Mouse (Mus musculus) right cerebral cortex, adult 2 months (tissue): ENCODE data around the gene Gm10972.
"Not testable (repeated sequence)": the region's sequence is repeated elsewhere in the genome, so short reads cannot be mapped to it uniquely, and the experiment has no call there.

ENCODE experiments used
- DNase-seq, 2 experiments: peaks; one replicate each; pipeline ENCODE4 v3.0.0; 2021 to 2022; ENCODE audit warnings: low spot score in 2 of 2

Gene Gm10972

DNA sequence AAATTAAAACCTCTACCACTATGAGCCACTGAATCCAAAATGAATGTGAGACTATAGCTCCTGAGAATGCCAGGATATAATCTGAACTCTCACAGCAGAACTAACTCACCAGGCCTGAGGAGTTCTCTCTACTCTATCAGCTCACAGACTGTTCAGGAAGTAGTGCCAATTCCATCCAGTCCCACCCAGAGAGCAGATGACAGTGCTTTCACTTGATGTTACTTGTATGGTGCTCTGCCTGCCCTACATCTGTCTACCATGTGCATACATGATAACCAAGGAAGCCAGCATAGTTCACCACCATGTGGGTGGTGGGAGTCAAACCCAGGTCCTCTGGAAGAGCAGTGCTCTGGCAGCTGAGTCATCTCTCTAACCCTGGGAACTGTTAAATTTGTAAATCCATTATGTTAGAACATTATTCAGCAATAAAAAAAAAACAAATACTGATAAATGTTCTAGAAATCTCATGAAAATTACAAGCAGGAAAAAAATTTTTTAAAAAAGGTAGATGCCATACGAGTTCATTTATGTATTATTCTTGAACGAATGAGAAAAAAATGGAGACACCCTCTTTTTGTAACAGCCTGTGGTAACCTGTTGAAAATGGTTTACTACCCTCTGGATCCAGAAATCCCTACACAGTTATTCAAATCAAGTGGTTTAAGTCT, at the start of gene Gm10972:
Gene Gm10972, plus strand, starts transcription at position 618 of the 668 bp plus-strand sequence.
- not testable (repeated sequence) for DNase-seq

DNA sequence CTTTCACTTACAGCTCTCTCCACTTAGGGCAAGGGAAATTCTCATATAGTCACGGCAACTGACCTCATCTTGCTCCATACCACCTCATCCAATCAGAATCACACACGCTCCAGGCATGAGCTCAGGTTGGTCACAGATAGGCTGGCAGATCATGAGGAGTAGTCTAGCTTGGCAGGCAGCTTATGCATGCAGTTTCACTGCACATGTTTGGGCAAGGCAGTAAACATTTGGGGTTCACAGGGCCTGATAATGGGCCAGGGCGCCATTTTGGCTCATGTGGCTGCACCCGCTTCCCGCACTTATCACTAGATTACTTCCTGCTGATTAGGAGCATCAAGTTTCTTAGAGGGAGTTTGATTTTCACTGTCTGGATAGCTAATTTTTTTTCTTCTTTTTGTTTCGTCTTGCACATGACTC, 47.0 kb upstream of the Gm10972 start:
- no peak for DNase-seq

DNA sequence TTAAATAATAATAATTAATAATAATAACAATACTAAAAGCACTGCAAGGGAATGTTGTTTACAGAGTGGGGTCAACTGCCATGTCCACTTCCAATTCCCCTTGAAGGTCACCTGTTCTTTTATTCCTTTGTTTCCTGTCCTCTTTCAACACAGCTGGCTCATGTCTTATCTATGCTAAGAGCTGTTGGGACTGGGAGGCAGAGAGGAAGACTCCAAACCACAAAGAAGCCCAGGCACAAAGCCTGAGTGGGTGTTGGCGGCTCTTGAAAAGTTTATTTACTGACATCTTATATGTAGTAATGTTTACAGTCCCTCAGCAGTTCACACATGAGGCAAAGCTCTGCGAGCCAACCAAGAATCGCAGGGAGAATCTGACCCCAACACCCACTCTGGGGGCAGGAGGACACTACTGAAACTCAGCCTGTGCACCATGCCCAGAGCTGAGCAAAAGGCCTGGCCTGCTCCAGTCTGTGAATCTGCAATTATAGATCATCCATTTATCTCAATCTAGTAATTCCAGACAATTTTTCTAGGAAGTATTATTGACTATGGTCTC, 45.6 kb upstream of the Gm10972 start:
- no peak for DNase-seq

DNA sequence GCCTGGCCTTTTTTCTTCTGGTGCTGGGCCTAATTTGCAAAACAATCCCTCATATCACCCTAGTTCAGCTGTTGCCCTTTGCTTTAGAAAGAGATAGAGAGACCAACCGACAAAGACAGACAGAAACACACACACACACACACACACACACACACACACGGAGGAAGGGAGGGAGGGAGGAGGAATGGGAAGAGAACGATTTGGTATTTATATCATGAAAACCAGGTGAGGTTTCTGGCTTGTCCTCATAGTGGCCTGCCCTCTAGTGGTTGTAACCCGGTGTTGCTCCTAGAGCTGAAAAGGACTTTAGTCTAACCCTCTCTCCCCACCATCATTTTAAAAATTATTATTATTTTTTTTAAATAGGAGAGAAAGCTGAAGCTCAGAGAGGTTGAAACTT, 41.0 kb upstream of the Gm10972 start:
- peak; percentile 56 to 59 for DNase-seq

DNA sequence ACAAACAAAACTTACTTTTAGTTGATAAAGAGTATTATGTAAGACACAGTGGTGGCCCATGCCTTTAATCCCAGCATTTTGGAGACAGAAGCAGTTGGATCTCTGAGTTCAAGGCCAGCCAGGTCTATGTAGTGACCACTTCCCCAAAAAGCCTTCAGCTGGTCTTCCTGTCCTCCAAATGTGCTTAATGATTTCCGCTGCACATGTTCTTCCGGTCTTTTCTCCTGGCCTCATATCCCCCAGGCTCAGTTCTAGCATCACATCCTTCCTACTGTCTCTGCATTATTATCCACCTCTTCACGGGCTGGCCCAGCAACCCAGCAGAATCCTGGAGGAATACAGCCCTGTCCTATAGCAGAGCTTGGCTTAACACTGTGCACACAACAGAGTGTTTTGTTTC, 33.3 kb upstream of the Gm10972 start:
- no peak for DNase-seq

DNA sequence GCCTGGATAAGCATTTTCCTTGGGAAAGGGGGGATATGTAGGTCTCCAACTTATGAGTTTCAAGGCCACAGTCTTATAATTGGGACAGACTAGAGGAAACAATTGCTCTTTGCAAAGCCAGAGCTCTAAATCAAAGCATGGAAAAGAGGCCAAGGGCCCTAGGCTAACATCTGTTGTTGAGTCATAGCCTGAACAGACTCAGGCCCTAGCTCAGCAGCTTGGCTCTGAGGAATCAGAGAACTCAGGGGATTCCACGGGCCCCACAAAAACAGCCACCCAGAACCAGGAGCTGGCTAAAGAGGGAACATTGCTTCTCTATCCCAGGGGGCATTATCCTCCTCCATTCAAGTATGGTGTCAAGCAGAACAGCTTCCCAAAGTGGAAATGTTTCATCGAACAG, 32.3 kb upstream of the Gm10972 start:
- DNase-seq: peak in 1 of 2 experiments; percentile 5

DNA sequence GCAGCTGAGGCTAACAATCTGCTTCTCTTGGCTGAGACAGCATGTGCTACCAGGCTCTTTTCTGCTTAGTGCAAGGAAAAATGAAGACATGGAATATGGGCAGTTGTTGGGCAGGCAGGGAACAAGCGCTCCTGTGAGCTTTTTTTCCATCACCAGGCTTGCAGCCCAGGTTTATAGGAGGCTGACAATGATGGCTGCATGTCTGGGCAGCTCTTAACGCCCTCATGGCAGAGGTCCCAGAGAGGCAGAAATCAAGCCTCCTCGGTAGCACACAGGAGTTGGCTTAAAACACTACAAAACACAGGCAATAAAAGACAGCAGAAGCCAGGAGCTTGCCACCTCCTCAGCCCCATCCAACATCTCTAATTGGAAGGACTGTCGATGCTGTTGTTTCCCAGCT, 31.6 kb upstream of the Gm10972 start:
- peak in 1 of 2 experiments; percentile 6 for DNase-seq

DNA sequence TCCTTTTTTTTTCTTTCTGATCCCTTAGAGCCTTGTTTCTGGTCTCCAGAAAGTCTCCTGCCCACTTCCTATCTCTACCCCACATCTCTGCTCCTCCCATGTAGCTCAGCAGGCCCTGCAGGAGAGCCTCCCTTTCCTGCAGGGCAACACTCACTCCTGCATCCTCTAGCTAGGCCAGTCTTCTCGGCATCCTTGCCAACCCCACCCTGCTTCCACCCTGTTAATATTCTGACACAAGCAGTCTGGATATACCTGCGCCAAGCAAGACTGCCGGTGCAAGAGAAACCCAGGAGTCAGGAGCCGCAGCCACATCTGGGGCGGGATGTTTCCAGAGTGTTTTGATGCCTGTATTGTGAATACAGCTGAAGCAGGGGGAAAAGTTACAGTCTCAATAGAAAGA, 31.1 kb upstream of the Gm10972 start:
- DNase-seq: no peak

DNA sequence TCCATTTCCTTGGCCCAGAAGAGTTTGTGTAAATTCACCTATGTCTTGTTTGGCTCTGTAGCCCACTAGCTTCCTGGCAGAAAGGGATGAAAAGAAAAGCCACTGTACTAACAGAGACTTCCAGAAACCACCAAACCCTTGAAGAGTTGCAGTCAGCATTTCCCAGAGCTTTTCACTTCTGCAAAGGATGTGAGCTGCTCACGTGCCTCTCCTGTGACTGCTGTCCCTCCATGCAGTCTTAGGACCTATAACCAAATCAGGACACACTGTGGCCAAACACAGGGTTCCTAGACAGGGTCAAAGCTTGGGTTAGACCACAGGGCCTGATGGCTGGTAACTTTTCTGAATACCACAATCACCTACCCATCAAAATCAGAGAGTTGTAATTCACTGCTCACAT, 30.6 kb upstream of the Gm10972 start:
- no peak for DNase-seq

DNA sequence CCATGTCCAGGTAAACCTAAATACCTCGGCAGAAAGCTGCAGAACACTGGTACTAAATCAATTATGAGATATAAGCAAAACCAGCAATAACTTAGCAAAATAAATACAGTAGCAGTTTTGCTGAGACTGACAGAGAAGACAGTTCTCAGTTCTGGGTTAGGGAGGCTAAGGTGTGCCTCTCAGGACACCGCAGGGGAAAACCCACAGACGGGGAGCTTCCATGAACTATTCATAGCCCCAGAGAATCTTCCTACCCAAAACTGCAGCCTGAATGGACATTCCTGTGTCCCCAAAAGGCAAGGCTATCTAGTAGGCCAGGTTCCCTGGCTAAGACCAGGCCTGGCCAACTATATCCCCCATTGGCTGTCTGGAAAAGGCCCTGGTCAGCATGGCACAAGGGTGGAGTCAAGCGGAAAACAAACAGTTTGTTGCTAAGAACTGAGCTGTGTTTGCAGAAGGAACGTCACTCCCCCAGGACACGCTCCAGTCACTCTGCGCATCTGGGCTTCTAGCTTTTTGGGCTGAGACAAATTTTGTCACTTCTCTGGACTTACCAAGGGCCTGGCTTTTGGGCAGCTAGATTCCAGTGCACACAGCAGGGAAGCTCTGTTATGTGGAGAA, 29.5 kb upstream of the Gm10972 start:
- DNase-seq: no peak

DNA sequence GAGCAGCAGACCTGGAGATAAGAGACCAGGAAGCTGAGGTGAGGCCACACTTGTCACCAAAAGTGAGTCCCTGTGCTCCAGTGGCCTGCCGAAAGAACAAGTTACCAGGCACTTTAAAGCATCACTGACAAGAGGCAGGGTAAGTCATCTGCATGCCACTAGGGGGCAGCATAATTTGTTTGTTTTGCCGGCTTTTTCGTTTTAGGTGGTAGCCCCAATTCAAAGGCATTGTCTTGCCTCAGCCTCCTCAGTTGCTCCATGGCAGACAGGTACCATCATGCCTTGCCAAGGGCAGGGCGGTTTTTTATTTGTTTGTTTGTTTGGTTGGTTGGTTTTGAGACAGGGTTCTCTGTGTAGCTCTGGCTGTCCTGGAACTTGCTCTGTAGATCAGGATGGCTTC, 26.2 kb upstream of the Gm10972 start:
- DNase-seq: peak; percentile 47 to 51

DNA sequence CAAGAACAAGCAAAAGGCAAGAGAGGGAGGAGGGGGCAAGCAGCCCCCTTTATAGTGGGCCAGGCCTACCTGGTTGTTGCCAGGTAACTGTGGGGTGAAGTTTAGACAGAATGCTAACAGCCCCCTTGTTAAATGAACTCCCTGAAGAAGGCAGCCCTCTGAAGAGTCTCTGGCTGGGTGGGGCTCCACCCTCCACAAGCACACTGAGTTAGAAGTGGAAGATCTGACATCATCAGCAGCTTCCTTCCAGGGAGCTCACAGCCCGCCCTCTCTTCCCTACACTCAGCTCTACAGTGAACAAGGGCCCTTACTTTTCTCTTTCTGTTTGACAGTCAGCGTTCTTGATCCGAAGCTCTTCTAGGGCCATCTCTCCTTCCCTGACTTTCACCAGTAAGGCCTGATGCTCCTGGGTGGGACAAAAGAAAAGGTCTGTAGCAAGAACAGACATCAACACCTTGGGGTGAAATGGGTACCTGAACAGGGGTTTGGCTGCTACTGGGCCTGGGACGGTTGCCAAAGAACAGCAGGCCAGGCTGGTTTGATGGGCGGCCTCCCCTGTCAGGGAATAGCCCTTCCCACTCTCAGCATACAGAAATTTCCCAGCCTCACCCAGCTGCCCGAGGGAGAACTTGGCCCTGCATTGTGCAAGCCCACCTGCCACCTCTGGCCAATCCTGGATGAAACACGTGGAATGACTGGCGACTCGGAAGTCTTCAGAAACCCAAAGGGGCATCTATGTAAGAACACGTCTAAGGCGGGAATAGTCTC, 21.0 kb upstream of the Gm10972 start:
- DNase-seq: no peak

DNA sequence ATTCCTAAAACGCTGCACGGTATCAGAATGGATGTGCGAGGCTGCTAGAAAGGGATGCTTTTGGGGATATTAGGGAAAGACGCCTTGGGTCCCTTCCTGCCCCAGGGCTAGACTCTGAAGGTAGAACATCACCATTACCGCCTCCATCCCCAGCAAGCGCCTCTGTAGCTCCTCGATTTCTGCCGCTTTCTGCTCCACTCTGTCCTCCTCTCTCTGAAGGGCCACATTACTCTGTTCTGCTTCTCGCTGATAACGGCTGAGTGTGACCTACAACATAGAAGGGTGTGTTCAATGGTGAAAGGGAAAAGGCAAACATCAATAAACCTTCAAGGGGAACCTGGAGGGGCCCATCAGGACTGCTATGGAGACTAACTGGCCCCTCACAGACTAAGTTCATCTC, 20.4 kb upstream of the Gm10972 start:
- no peak for DNase-seq

DNA sequence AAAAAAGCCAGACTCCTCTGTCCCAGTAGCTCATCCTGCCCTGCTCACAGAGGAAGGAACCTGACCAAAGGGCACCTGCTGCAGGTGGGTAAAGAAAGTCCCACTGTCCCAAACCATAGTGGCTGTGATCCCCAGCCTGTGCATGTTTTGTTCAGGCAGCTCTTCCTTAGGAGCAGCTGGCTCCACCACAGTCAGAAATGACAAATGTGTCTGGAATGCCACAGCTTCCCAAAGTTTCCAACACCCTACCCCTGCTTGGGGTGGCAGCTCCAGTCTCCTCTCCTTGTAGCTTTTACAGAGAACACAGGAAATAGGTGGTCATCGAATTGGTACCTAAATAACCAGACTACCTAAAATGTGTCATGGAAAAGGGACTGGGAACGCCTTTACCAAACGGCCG, 18.6 kb upstream of the Gm10972 start:
- DNase-seq: no peak

DNA sequence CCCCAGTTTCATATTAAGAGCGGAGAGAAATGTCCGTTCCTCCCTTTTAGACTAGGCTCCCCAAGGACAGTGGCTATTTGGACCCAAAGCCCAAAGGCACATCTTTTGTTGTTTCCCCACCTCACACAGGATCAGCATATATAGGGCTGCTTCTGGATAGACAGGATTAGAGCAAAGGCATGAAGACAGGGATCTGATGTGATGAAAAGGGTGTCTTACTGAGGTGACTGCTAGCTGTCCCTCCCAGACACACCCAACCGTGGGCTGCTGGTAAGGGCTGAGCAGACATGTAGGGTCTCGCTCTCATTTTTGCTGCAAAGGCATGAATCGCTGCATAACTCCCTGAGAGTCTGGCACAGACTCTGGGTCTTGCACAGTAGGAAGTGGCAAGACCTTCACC, 14.2 kb upstream of the Gm10972 start:
- DNase-seq: no peak

DNA sequence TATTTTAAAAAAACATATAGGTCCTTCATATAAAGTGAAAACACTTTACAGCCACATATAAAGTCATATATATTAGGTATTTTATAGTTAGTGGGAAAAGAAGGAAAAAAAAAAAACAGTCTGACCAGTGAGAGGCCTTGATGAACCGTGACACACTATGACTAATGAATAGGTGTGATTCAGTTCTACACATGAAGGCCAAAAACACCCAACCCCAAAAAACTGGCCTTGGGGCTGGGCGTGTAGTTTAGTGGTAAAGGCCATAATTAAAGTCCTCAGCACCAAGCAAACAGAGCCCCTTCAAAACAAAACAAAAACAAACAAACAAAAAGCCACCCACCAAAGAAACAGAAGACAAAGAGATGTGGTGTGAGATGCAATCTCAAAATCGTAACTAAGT, 13.0 kb upstream of the Gm10972 start:
- DNase-seq: no peak

DNA sequence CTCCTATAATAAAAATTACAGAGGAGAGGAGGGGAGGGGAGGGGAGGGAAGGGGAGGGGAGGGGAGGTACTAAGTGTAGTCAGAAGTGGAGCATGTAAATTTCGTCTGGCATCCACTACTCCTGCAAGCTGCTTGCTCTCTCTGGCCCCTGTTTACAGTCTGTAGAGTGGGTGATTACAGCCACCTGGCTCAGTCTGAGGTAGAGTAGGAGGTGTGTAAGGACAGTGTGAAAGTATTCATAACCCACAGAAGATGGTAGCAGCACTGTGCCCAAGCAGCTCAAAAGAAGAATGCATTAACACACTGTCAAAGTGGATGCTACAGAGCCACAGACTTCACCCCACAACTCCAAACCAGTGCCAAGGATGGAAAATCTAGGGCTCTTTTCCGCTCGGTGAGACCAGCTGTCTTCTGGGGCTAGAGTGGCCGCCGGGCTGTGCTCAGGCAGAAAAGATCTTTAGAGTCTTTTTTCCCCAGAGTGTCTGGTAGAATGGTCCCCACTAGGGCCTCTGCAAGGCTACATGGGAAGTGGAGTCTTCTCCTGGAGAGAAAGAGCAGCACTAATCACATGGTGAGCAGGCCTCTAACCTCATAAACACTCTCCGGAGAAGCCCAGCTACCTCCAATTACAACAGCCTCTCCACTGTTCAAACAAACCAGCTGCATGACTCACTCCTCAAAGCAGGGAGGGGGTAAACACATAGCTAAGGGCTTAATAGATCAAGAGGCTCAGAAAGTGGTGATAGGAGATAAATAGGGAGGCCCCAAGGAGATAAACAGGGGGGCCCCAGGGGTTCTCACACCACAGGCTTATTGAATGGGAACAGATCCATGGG, 6.1 kb downstream of the Gm10972 start:
- DNase-seq: peak; percentile 17

DNA sequence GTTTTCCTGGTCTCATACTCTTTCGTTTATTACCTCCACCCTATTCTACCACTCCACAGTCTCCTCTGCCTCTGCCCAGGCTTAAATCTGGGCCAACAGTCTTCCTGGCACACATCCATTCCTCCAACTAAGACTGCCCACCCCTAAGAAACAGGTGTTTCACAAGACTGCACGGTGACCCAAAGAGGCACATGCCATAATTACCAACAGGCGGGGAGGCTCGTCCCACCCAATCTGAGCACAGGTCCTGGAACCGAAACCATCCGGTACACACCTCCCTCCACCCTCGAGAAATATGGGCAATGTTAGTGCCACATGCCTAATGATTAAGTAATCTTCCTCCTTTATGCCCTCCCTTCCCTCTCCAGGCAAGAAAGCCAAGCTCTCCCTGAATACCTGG, 7.5 kb downstream of the Gm10972 start:
- DNase-seq: no peak

DNA sequence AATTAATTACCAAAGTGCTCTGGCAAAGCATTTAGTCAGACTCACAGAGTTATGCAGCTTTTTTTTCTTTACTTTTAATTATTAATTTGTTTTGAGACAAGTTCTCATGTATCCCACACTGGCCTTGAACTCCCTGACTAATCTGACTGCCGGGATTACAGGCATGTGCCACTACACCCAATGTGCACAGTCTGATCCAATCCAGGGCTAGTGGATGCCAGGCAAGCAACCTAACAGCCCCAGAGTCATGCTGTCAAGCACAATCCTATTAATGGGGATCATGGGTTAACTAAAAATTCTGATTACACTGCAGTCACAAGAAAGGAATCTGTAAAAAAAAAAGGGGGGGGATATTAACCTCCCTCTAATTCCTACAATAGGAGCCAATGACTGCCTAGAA, 11.1 kb downstream of the Gm10972 start:
- not testable (repeated sequence) for DNase-seq

DNA sequence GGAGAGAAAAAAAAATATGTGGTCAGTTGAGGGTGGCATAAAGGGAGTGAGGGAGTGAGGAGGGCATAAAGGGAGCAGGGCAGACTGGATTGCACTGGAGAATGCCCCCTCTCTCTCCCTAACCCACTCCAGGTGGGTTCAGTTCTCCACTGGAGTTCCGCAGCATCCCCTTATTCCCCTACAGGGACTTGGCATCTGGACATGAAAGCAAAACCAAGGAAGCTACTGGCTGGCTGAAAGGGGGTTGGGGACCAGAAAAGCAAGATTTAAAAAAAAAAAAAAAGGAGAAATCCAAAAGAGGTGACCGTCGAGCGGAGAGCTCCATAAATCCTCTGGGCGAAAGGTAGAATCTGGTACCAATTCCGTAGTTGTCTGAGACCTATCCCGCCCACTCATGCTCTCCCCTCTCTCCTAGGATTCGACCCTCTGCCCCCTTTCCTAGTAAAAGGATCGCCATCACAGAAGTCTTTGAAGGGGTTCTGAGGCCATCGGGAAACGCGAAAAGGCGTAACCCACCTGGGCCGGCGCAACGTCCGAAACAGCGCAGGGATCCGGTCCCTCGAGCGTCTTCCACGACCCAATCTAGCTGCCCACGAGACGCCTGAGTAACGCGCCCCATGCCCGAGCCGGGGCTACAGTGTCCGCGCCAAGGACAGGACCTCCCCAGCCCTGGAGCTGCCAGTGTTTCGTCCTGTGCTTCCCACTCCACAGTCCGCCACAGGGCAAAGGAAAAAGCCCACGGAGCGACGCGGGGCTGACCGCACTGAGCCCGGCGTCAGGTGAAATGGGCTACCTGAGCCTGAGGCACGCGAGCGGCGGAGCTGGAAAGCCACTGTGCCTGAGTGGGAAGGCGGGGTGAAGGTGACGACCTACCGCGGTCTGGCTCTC, 15.2 kb downstream of the Gm10972 start:
- not testable (repeated sequence) for DNase-seq

DNA sequence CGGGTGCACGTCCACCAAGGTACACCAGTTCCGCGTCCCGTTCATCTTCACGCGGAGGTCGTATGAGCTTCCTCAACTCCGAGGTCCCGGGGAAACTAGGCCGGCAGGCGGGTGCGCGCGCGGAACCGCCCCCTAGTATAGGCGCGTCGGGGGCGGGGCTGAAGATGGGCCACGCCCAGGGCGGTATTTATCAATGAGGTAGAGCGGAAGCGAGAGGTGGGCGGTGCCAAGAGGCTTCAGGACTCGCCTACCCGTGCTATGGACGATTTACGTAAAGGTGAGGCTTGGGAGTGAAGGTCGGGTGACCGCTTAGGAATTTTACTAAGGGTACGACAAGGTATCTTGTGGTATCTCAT, 15.8 kb downstream of the Gm10972 start, which contains the start of gene Tuft1:
Gene Tuft1, minus strand, starts transcription at position 133 of the 356 bp plus-strand sequence.
- peak; percentile 39 to 40 for DNase-seq
